In genomic region chr12:118566681-118567080, GRCm38 (mm10) we compare ENCODE assay signal across 25 mouse cellular contexts.
"Had no signal": no experiment of that assay in that cellular context is flagged by ENCODE, and none has a peak within 500 bp of the region (broad histone marks: within the 10 kb centered on the region; RNA-seq: fewer than 3 reads in every experiment).

No protein-coding gene starts in this region.

- H3K27me3 ChIP-seq: embryonic facial prominence, embryonic 12.5 days; embryonic facial prominence, embryonic 15.5 days; forebrain, embryonic 13.5 days; forebrain, embryonic 15.5 days had no signal

- H3K9ac ChIP-seq: embryonic facial prominence, embryonic 12.5 days; embryonic facial prominence, embryonic 13.5 days; embryonic facial prominence, embryonic 15.5 days; forebrain, embryonic 12.5 days; forebrain, embryonic 13.5 days; forebrain, embryonic 15.5 days; forebrain, postnatal 0 days had no signal

- H3K9me3 ChIP-seq: embryonic facial prominence, embryonic 10.5 days; embryonic facial prominence, embryonic 12.5 days; embryonic facial prominence, embryonic 13.5 days; forebrain, embryonic 10.5 days; forebrain, embryonic 12.5 days; forebrain, embryonic 13.5 days; forebrain, embryonic 15.5 days; heart, embryonic 10.5 days had no signal

- H3K4me3 ChIP-seq: embryonic facial prominence, embryonic 10.5 days; embryonic facial prominence, embryonic 12.5 days; embryonic facial prominence, embryonic 13.5 days; embryonic facial prominence, embryonic 15.5 days; erythroblast, embryonic 14.5 days; forebrain, embryonic 10.5 days; forebrain, embryonic 12.5 days; forebrain, embryonic 13.5 days; forebrain, embryonic 15.5 days; gastrocnemius, adult 2 months; heart, adult 2 months; heart, embryonic 10.5 days had no signal

- ATAC-seq: forebrain, embryonic 13.5 days; forebrain, embryonic 14.5 days; forebrain, embryonic 15.5 days; forebrain, embryonic 16.5 days; forebrain, postnatal 0 days had no signal

- DNase-seq: cerebellum, adult 8-10 months; cerebellum, adult 9-10 months; cerebellum, adult 9-11 months; cerebellum, postnatal 25 days; cerebellum, postnatal 36 days; embryo, embryonic 11 days; forebrain, postnatal 0 days; gastrocnemius, adult 2 months; gastrocnemius, postnatal 10 days; gastrocnemius, postnatal 14 days; gastrocnemius, postnatal 25 days; gastrocnemius, postnatal 36 days; heart, adult 2 months had no signal

- H3K4me2 ChIP-seq: embryonic facial prominence, embryonic 12.5 days; embryonic facial prominence, embryonic 13.5 days; embryonic facial prominence, embryonic 15.5 days; forebrain, embryonic 12.5 days; forebrain, embryonic 13.5 days; forebrain, embryonic 15.5 days had no signal

- H3K36me3 ChIP-seq: embryonic facial prominence, embryonic 10.5 days; embryonic facial prominence, embryonic 12.5 days; embryonic facial prominence, embryonic 13.5 days; embryonic facial prominence, embryonic 15.5 days; forebrain, embryonic 10.5 days; forebrain, embryonic 12.5 days; forebrain, embryonic 15.5 days; heart, embryonic 10.5 days had no signal

- H3K27ac ChIP-seq: embryonic facial prominence, embryonic 10.5 days; embryonic facial prominence, embryonic 12.5 days; embryonic facial prominence, embryonic 13.5 days; embryonic facial prominence, embryonic 15.5 days; forebrain, embryonic 10.5 days; forebrain, embryonic 12.5 days; forebrain, embryonic 13.5 days; forebrain, embryonic 15.5 days; gastrocnemius, adult 2 months; heart, adult 2 months; heart, embryonic 10.5 days had no signal

- H3K4me1 ChIP-seq: heart, embryonic 10.5 days had no signal
